Mouse (Mus musculus) brain, embryonic 14.5 days (tissue): ENCODE data around the gene Cstb.

Experiments
- CTCF ChIP-seq: fragments of 200-500 bp; IDR thresholded peaks from 2 replicates; pipeline ENCODE4 v1.5.1; 2012; ENCODE audit warnings: inconsistent platforms, mild to moderate bottlenecking, moderate library complexity, borderline replicate concordance; ENCODE audit not compliant: insufficient read depth, insufficient read length; ENCODE audit errors: extremely low read depth
- POLR2A ChIP-seq: fragments of 200-500 bp; IDR thresholded peaks from 2 replicates; pipeline ENCODE4 v1.6.1; 2012; ENCODE audit warnings: mild to moderate bottlenecking, inconsistent platforms, borderline replicate concordance; ENCODE audit not compliant: poor library complexity, insufficient read depth, insufficient read length, severe bottlenecking; ENCODE audit errors: extremely low read depth

DNA sequence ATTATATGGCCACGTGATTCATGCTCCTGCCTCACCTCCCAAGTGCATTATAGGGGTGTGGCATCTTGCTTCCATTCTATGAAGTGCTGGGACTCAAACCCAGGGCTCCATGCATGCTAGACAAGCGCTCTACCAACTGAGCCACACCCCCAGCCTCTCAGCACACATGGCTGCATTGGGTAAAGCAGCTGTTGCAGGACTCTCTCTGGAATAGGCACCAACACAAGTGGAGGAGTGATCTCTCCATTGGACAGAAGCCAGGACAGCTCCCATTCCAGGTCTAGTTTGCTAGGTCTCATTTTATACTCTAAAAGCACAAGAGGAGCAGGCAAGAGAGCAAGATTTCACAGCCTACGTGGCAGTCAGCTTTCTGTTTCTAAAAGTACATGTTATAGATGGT lies 41.9 kb upstream of the Cstb start:
- TF ChIP-seq CTCF (no peak), POLR2A (no peak)
